Mouse (Mus musculus) midbrain, embryonic 15.5 days (tissue): Measurements from ENCODE around the gene Arhgef19. TPM values are rescaled to one million over a fixed set of nuclear protein-coding genes. Genes with fewer than 3 reads are reported as not detected.

ENCODE experiments used
- ATAC-seq: fragments of 200-750 bp; cut with Nextera tagmentation; replicated peaks from 2 replicates; pipeline ENCODE4 v1.8.0; 2017; ENCODE audit warnings: moderate TSS enrichment
- H3K27ac ChIP-seq: fragments of 300-500 bp; sonication (generic); 2 replicates; pipeline ENCODE4 v1.5.1; 2015; ENCODE audit warnings: mild to moderate bottlenecking, inconsistent platforms
- H3K27me3 ChIP-seq: fragments of 300-500 bp; sonication (generic); replicated peaks from 2 replicates; pipeline ENCODE4 v1.6.1; 2015; ENCODE audit warnings: inconsistent platforms
- H3K36me3 ChIP-seq: fragments of 300-500 bp; sonication (generic); replicated peaks from 2 replicates; pipeline ENCODE4 v1.6.1; 2015; ENCODE audit warnings: inconsistent platforms
- H3K4me1 ChIP-seq: fragments of 300-500 bp; sonication (generic); 2 replicates; pipeline ENCODE4 v1.6.1; 2015; ENCODE audit warnings: inconsistent platforms
- H3K4me2 ChIP-seq: fragments of 300-500 bp; sonication (generic); 2 replicates; pipeline ENCODE4 v1.6.1; 2015; ENCODE audit warnings: inconsistent platforms, mild to moderate bottlenecking, moderate library complexity
- H3K4me3 ChIP-seq: fragments of 300-500 bp; sonication (generic); 2 replicates; pipeline ENCODE4 v1.5.1; 2015; ENCODE audit warnings: mild to moderate bottlenecking, inconsistent platforms
- H3K9ac ChIP-seq: fragments of 300-500 bp; sonication (generic); 2 replicates; pipeline ENCODE4 v1.6.1; 2015; ENCODE audit warnings: mild to moderate bottlenecking, inconsistent platforms
- H3K9me3 ChIP-seq: fragments of 300-500 bp; sonication (generic); 2 replicates; pipeline ENCODE4 v1.6.1; 2016; ENCODE audit warnings: inconsistent platforms
- WGBS: fragments of 180-500 bp; shearing (Covaris S2); methylation state at CpG from one replicate; pipeline ENCODE4 v1.1.7; 2015; ENCODE audit warnings: mixed read lengths; 5-methylcytosine and 5-hydroxymethylcytosine counted together
- polyA plus RNA-seq: library from polyadenylated mRNA; unstranded; fragments of >200 nt; fragmentation: Nextera tagmentation; extraction: Ambion mirVana; gene quantifications from 2 replicates; pipeline ENCODE4 v1.2.1, GENCODE M21; 2015

Gene Arhgef19
- polyA plus RNA-seq, 1 experiment from 2014 or later = 1.0 TPM

- H3K27me3 ChIP-seq = peaks cover 42% of the 10 kb centered on the region
- WGBS = 74% methylated on average over 4 of the region's 4 CpGs
- H3K4me1 ChIP-seq = peaks cover 25% of the 10 kb centered on the region
Measured at GRCm38 (mm10) chr4:141300196-141300595, 60.9 kb downstream of the Arhgef19 start.

GRCm38 (mm10) chr4:141301116-141301553 is 61.8 kb downstream of the Arhgef19 start, which contains the start of gene Epha2:
Epha2 (plus strand) TSS chr4:141301240.
- peak within 1 kb of the TSS; percentile 48 for H3K9ac ChIP-seq
- peak within 1 kb of the TSS; percentile 99 for H3K4me2 ChIP-seq
- peak; percentile 51; the same call in 1 of the 2 replicates for ATAC-seq
- H3K27ac ChIP-seq = no peak within 1 kb of the TSS
- peaks cover 42% of the 10 kb centered on the region for H3K27me3 ChIP-seq
- H3K36me3 ChIP-seq = no peaks in the 10 kb centered on the region
- under 1% methylated on average over 35 of the region's 35 CpGs for WGBS
- H3K4me3 ChIP-seq = peak within 1 kb of the TSS; percentile 67
- H3K9me3 ChIP-seq = no peaks in the 10 kb centered on the region
- H3K4me1 ChIP-seq = peaks cover 21% of the 10 kb centered on the region

More at GRCm38 (mm10) chr4:141300196-141300595, 60.9 kb downstream of the Arhgef19 start:
- no peaks in the 10 kb centered on the region for H3K36me3 ChIP-seq
- no peak overlapping the region for H3K4me2 ChIP-seq
- H3K9me3 ChIP-seq = no peaks in the 10 kb centered on the region
- no peak overlapping the region for H3K4me3 ChIP-seq
- no peak overlapping the region for H3K27ac ChIP-seq
- ATAC-seq = no peak
- H3K9ac ChIP-seq = no peak overlapping the region

- no peak for ATAC-seq
- no peaks in the 10 kb centered on the region for H3K36me3 ChIP-seq
- no peak overlapping the region for H3K27ac ChIP-seq
- H3K9ac ChIP-seq = peak overlapping the region; percentile 48
- peaks cover 42% of the 10 kb centered on the region for H3K27me3 ChIP-seq
- peaks cover 25% of the 10 kb centered on the region for H3K4me1 ChIP-seq
- H3K4me3 ChIP-seq = peak overlapping the region; percentile 67
- peak overlapping the region; percentile 99 for H3K4me2 ChIP-seq
- no peaks in the 10 kb centered on the region for H3K9me3 ChIP-seq
- under 1% methylated on average over 51 of the region's 51 CpGs for WGBS
Measured at GRCm38 (mm10) chr4:141301591-141302427, 62.5 kb downstream of the Arhgef19 start.

GRCm38 (mm10) chr4:141302428-141303401 is 63.4 kb downstream of the Arhgef19 start:
- Histone ChIP-seq H3K27me3 (peaks cover 38% of the 10 kb centered on the region), H3K4me2 (peak overlapping the region; percentile 99), H3K4me3 (peak overlapping the region; percentile 67), H3K4me1 (peaks cover 25% of the 10 kb centered on the region), H3K27ac (no peak overlapping the region), H3K9me3 (no peaks in the 10 kb centered on the region), H3K36me3 (no peaks in the 10 kb centered on the region), H3K9ac (no peak overlapping the region; the same call in 1 of the 2 replicates)
- 9% methylated on average over 27 of the region's 27 CpGs for WGBS
- no peak for ATAC-seq

- no peak overlapping the region for H3K4me2 ChIP-seq
- 39% methylated on average over 7 of the region's 7 CpGs for WGBS
- no peak overlapping the region for H3K27ac ChIP-seq
- H3K9ac ChIP-seq = no peak overlapping the region
- H3K9me3 ChIP-seq = no peaks in the 10 kb centered on the region
- H3K4me1 ChIP-seq = peaks cover 25% of the 10 kb centered on the region
- no peak for ATAC-seq
- H3K36me3 ChIP-seq = no peaks in the 10 kb centered on the region
- peaks cover 34% of the 10 kb centered on the region for H3K27me3 ChIP-seq
- no peak overlapping the region for H3K4me3 ChIP-seq
Measured at GRCm38 (mm10) chr4:141303402-141304222, 64.3 kb downstream of the Arhgef19 start.

GRCm38 (mm10) chr4:141304223-141304611 is 64.9 kb downstream of the Arhgef19 start:
- ATAC-seq = no peak
- Histone ChIP-seq H3K36me3 (no peaks in the 10 kb centered on the region), H3K27me3 (peaks cover 34% of the 10 kb centered on the region), H3K27ac (no peak overlapping the region), H3K4me1 (peaks cover 25% of the 10 kb centered on the region), H3K4me3 (no peak overlapping the region), H3K9ac (no peak overlapping the region), H3K9me3 (no peaks in the 10 kb centered on the region), H3K4me2 (no peak overlapping the region)
- 79% methylated on average over 4 of the region's 4 CpGs for WGBS

- no peak overlapping the region for H3K4me3 ChIP-seq
- H3K27ac ChIP-seq = no peak overlapping the region
- H3K27me3 ChIP-seq = peaks cover 26% of the 10 kb centered on the region
- no peaks in the 10 kb centered on the region for H3K36me3 ChIP-seq
- ATAC-seq = no peak
- H3K4me2 ChIP-seq = no peak overlapping the region
- H3K9me3 ChIP-seq = no peaks in the 10 kb centered on the region
- H3K9ac ChIP-seq = no peak overlapping the region
- 24% methylated on average over 8 of the region's 8 CpGs for WGBS
- peaks cover 38% of the 10 kb centered on the region for H3K4me1 ChIP-seq
Measured at GRCm38 (mm10) chr4:141306057-141306456, 66.8 kb downstream of the Arhgef19 start.

Other genes starting within 250 kb of the Arhgef19 start
- gene Mfap2, start 229.1 kb upstream of the Arhgef19 start, polyA plus RNA-seq = 153 and 181 TPM in 2 replicates
- 7.0 and 8.9 TPM in 2 replicates for gene Crocc, start 178.9 kb upstream of the Arhgef19 start, polyA plus RNA-seq
- 55.9 and 56.0 TPM in 2 replicates for gene Necap2, start 161.1 kb upstream of the Arhgef19 start, polyA plus RNA-seq
- 0.27 and 0.87 TPM in 2 replicates for gene Spata21, start 151.2 kb upstream of the Arhgef19 start, polyA plus RNA-seq
- 24.4 and 26.0 TPM in 2 replicates for gene Szrd1, start 99.7 kb upstream of the Arhgef19 start, polyA plus RNA-seq
- 28.5 and 30.0 TPM in 2 replicates for gene Fbxo42, start 91.6 kb upstream of the Arhgef19 start, polyA plus RNA-seq
- gene Rsg1, start 25.5 kb upstream of the Arhgef19 start, polyA plus RNA-seq = 8.7 and 9.9 TPM in 2 replicates
- 1.6 and 1.7 TPM in 2 replicates for gene Epha2, start 61.7 kb downstream of the Arhgef19 start, polyA plus RNA-seq
- 42.0 and 44.3 TPM in 2 replicates for gene Fam131c, start 128.7 kb downstream of the Arhgef19 start, polyA plus RNA-seq
- 0.06 TPM in 1 of 2 replicates, not detected in the other for gene Clcnka, start 159.2 kb downstream of the Arhgef19 start, polyA plus RNA-seq
- gene Clcnkb, start 176.5 kb downstream of the Arhgef19 start, polyA plus RNA-seq = not detected in 2 replicates
- 0.14 TPM in 1 of 2 replicates, not detected in the other for gene Hspb7, start 181.3 kb downstream of the Arhgef19 start, polyA plus RNA-seq
- 0.32 and 0.50 TPM in 2 replicates for gene Srarp, start 196.6 kb downstream of the Arhgef19 start, polyA plus RNA-seq
- gene Zbtb17, start 205.2 kb downstream of the Arhgef19 start, polyA plus RNA-seq = 49.4 and 49.7 TPM in 2 replicates